Mouse (Mus musculus) intestine, embryonic 16.5 days (tissue): ENCODE measurements around the gene Cfap206. TPM values are rescaled to one million over a fixed set of nuclear protein-coding genes. Genes with fewer than 3 reads are reported as not detected.
"Not testable (repeated sequence)": the region's sequence is repeated elsewhere in the genome, so short reads cannot be mapped to it uniquely, and the experiment has no call there.

Experiments
- ATAC-seq: fragments of 200-750 bp; cut with Nextera tagmentation; 2 replicates; pipeline ENCODE4 v1.8.0; 2017; ENCODE audit warnings: moderate TSS enrichment, moderate library complexity
- H3K27ac ChIP-seq: fragments of 300-500 bp; sonication (generic); 2 replicates; pipeline ENCODE4 v1.5.1; 2014; ENCODE audit warnings: mild to moderate bottlenecking, low read length
- H3K27me3 ChIP-seq: fragments of 300-500 bp; sonication (generic); replicated peaks from 2 replicates; pipeline ENCODE4 v1.6.1; 2014; ENCODE audit warnings: low read length, control low read depth, mixed read lengths; ENCODE audit not compliant: control insufficient read depth, insufficient read depth
- H3K36me3 ChIP-seq: fragments of 300-500 bp; sonication (generic); 2 replicates; pipeline ENCODE4 v1.6.1; 2014; ENCODE audit warnings: low read length, control low read depth; ENCODE audit not compliant: control insufficient read depth, insufficient read depth
- H3K4me1 ChIP-seq: fragments of 300-500 bp; sonication (generic); 2 replicates; pipeline ENCODE4 v1.6.1; 2014; ENCODE audit warnings: low read length, control low read depth, mixed read lengths; ENCODE audit not compliant: control insufficient read depth, insufficient read depth
- H3K4me2 ChIP-seq: fragments of 300-500 bp; sonication (generic); 2 replicates; pipeline ENCODE4 v1.6.1; 2014; ENCODE audit warnings: low read depth, low read length, control low read depth
- H3K4me3 ChIP-seq: fragments of 300-500 bp; sonication (generic); 2 replicates; pipeline ENCODE4 v1.5.1; 2014; ENCODE audit warnings: mild to moderate bottlenecking, low read length
- H3K9ac ChIP-seq: fragments of 300-500 bp; sonication (generic); 2 replicates; pipeline ENCODE4 v1.6.1; 2014; ENCODE audit warnings: low read depth, low read length
- H3K9me3 ChIP-seq: fragments of 300-500 bp; sonication (generic); 2 replicates; pipeline ENCODE4 v1.6.1; 2016; ENCODE audit warnings: low read length, control low read depth; ENCODE audit not compliant: control insufficient read depth
- WGBS: fragments of 180-500 bp; shearing (Covaris S2); extraction: QIAGEN DNeasy Blood & Tissue Kit; methylation state at CpG from one replicate; pipeline ENCODE4 v1.1.7; 2014; 5-methylcytosine and 5-hydroxymethylcytosine counted together
- polyA plus RNA-seq: library from polyadenylated mRNA; unstranded; fragments of >200 nt; fragmentation: Nextera tagmentation; extraction: Ambion mirVana; gene quantifications from 2 replicates; pipeline ENCODE4 v1.2.1, GENCODE M21; 2015

Gene Cfap206
- polyA plus RNA-seq = 0.15 and 0.20 TPM in 2 replicates

GRCm38 (mm10) chr4:34729851-34730341 is at the start of gene Cfap206:
Gene Cfap206, minus strand, starts transcription at chr4:34730206.
- Histone ChIP-seq H3K9me3 (no peaks in the 10 kb centered on the region), H3K4me3 (peak within 1 kb of the TSS; percentile 53), H3K9ac (peak within 1 kb of the TSS; percentile 61), H3K27ac (no peak within 1 kb of the TSS), H3K36me3 (no peaks in the 10 kb centered on the region), H3K4me2 (peak within 1 kb of the TSS; percentile 97), H3K27me3 (no peaks in the 10 kb centered on the region), H3K4me1 (0 out of 2 replicates have a peak, but pooled peaks cover 2% of the 10 kb centered on the region)
- under 1% methylated on average over 38 of the region's 38 CpGs for WGBS
- peak; percentile 99 for ATAC-seq

DNA sequence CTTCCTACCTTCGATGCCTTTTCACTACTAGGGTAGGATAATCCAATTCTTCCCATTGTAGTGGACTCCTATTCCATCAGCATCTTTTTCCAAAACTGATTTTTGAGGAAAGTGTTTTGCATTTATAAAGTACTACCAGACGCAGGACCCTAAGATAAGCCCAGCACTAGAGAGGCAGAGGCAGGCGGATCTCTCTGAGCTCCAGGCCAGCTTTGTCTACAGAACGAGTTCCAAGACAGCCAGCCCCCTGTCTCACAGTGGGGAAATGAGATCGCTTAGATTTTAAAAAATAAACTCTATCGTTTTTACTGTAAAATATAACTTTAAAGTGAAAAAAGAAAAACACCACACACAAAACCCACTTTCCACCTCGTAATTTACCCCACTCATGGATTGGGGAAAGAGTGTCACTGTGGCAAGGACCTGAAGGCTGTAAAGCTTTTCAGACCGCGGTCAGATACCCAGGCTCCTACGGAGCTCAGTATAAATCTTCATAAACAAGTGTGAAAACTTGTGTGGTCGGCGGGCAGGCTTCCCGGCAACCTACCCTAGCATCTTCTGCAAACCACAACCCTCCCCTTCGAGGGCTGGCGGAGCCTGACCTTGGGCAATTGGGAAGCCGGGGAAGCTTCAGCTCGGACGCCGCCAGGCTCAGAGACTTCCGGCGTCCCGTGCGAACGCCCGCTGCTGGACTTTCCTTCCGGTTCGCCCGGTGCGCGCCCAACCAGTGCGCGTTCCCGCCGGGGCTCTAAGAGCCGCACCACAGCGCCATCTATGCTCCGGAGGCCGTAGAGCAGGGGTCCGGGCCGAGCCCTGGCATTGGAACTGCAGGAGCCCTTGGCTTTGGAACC is 47.9 kb upstream of the Cfap206 start, which contains the start of gene Smim8:
Gene Smim8 (minus strand): TSS at position 747 of the 851 bp plus-strand sequence.
- Histone ChIP-seq H3K36me3 (no peaks in the 10 kb centered on the region), H3K27ac (peak within 1 kb of the TSS; percentile 80), H3K4me1 (no peaks in the 10 kb centered on the region), H3K9me3 (no peaks in the 10 kb centered on the region), H3K9ac (peak within 1 kb of the TSS; percentile 79), H3K4me3 (peak within 1 kb of the TSS; percentile 68), H3K27me3 (no peaks in the 10 kb centered on the region), H3K4me2 (peak within 1 kb of the TSS; percentile 55)
- ATAC-seq = peak; percentile 97
- 5% methylated on average over 40 of the region's 40 CpGs for WGBS

- no peaks in the 10 kb centered on the region for H3K27me3 ChIP-seq
- H3K9me3 ChIP-seq = no peaks in the 10 kb centered on the region
- no peak overlapping the region for H3K9ac ChIP-seq
- ATAC-seq = no peak
- no peak overlapping the region for H3K4me3 ChIP-seq
- no peak overlapping the region for H3K4me2 ChIP-seq
- 17% methylated on average over 8 of the region's 8 CpGs for WGBS
- H3K27ac ChIP-seq = no peak overlapping the region
- no peaks in the 10 kb centered on the region for H3K4me1 ChIP-seq
- H3K36me3 ChIP-seq = no peaks in the 10 kb centered on the region; the same call in 1 of the 2 replicates
Observed at GRCm38 (mm10) chr4:34771652-34772371, 41.8 kb upstream of the Cfap206 start.

GRCm38 (mm10) chr4:34756163-34756562 is 26.2 kb upstream of the Cfap206 start, which contains the start of gene Gm136:
Gene Gm136, minus strand, starts transcription at chr4:34756263.
- H3K9me3 ChIP-seq = no peaks in the 10 kb centered on the region
- H3K27me3 ChIP-seq = no peaks in the 10 kb centered on the region
- no peak within 1 kb of the TSS for H3K9ac ChIP-seq
- no peak within 1 kb of the TSS for H3K27ac ChIP-seq
- no peak within 1 kb of the TSS for H3K4me2 ChIP-seq
- H3K4me3 ChIP-seq = no peak within 1 kb of the TSS
- WGBS = 85% methylated on average over 1 of the region's 1 CpGs
- H3K4me1 ChIP-seq = no peaks in the 10 kb centered on the region
- no peaks in the 10 kb centered on the region for H3K36me3 ChIP-seq
- ATAC-seq = no peak

GRCm38 (mm10) chr4:34749236-34749635 is 19.2 kb upstream of the Cfap206 start:
- ATAC-seq = no peak
- H3K27ac ChIP-seq = no peak overlapping the region
- WGBS = 48% methylated on average over 6 of the region's 6 CpGs
- no peaks in the 10 kb centered on the region for H3K27me3 ChIP-seq
- H3K36me3 ChIP-seq = no peaks in the 10 kb centered on the region
- no peak overlapping the region for H3K4me3 ChIP-seq
- no peaks in the 10 kb centered on the region for H3K9me3 ChIP-seq
- H3K4me1 ChIP-seq = no peaks in the 10 kb centered on the region
- no peak overlapping the region for H3K9ac ChIP-seq
- H3K4me2 ChIP-seq = no peak overlapping the region

GRCm38 (mm10) chr4:34734461-34734860 is 4.5 kb upstream of the Cfap206 start:
- no peak for ATAC-seq
- WGBS = 81% methylated on average over 3 of the region's 3 CpGs
- no peaks in the 10 kb centered on the region for H3K9me3 ChIP-seq

DNA sequence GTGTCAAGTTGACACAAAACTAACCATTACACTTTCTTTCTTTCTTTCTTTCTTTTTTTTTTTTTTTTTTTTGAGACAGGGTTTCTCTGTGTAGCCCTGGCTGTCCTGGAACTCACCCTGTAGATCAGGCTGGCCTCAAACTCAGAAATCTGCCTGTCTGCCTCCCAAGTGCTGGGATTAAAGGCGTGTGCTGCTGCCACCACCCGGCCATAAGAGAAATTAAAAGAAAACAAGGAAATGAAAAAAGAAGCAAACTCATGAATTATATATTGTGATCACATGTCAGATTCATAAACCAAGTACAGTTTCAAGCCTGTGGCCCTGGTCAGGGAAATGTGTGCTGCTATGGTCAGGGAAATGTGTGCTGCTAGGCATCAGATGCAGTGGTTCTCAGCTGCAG is 3.4 kb upstream of the Cfap206 start:
- H3K9me3 ChIP-seq, H3K4me2 ChIP-seq, H3K27me3 ChIP-seq, ATAC-seq, H3K4me3 ChIP-seq, H3K9ac ChIP-seq, H3K4me1 ChIP-seq, H3K36me3 ChIP-seq, H3K27ac ChIP-seq: not testable (repeated sequence)
- WGBS = 23% methylated on average over 2 of the region's 2 CpGs

More at GRCm38 (mm10) chr4:34734461-34734860, 4.5 kb upstream of the Cfap206 start:
- H3K4me2 ChIP-seq = no peak overlapping the region
- no peak overlapping the region for H3K27ac ChIP-seq
- no peak overlapping the region for H3K9ac ChIP-seq
- no peaks in the 10 kb centered on the region for H3K27me3 ChIP-seq
- H3K4me3 ChIP-seq = no peak overlapping the region
- H3K36me3 ChIP-seq = no peaks in the 10 kb centered on the region
- 0 out of 2 replicates have a peak, but pooled peaks cover 2% of the 10 kb centered on the region for H3K4me1 ChIP-seq

- not testable (repeated sequence) for ATAC-seq, H3K27me3 ChIP-seq, H3K9ac ChIP-seq, H3K27ac ChIP-seq, H3K4me3 ChIP-seq, H3K4me1 ChIP-seq, H3K4me2 ChIP-seq, H3K36me3 ChIP-seq, H3K9me3 ChIP-seq
- 92% methylated on average over 3 of the region's 3 CpGs for WGBS
Observed at GRCm38 (mm10) chr4:34725710-34726109, 4.3 kb downstream of the Cfap206 start.

- H3K36me3 ChIP-seq = no peaks in the 10 kb centered on the region
- no peak overlapping the region for H3K27ac ChIP-seq
- H3K9ac ChIP-seq = no peak overlapping the region
- peaks cover 2% of the 10 kb centered on the region; the same call in 1 of the 2 replicates for H3K9me3 ChIP-seq
- ATAC-seq = no peak
- 66% methylated on average over 4 of the region's 4 CpGs for WGBS
- H3K4me2 ChIP-seq = no peak overlapping the region
- no peak overlapping the region for H3K4me3 ChIP-seq
- H3K4me1 ChIP-seq = no peaks in the 10 kb centered on the region
- H3K27me3 ChIP-seq = no peaks in the 10 kb centered on the region
Observed at GRCm38 (mm10) chr4:34724306-34724705, 5.7 kb downstream of the Cfap206 start.
